Mouse (Mus musculus): Measurements from ENCODE around the gene Rnf149.

DNA sequence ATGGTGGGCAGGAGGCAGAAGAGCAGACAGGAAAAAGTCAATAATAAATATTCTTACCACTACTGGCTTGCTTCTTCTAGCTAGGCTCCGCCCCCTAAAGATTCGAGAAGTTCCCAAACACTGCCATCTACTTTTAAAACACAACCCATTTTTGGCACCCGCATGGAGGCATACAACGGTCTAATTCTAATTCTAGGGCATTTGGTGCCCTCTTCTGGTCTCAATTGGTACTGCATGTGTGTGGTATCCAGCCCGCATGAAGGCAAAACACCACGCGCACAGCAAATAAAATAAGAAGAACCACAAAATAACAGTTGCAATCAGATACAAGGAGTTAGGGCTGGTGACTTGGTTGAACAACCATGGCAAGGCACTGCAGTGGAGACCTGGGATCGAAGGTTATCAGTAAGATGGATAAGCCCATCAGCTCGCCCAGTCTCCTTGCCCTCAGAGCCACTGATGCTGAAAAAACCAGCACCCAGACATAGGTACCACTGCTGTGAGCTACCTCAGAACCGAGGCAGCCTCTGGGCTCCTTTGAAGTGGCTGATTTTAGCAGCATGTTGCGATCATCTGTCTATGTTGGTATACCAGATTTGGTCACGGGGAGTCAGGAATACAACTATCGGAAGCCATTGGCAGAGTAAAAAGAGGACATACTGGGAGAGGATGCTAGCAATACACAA, 46.8 kb downstream of the Rnf149 start:
- TF ChIP-seq CTCF (IDR thresholded peaks at IDR 0.05; ENCODE audit: low read depth, low read length) = peak; percentile 46
- no peak for TF ChIP-seq EP300 (IDR thresholded peaks at IDR 0.05; ENCODE audit: insufficient read depth, low read depth, low read length)
